Mouse (Mus musculus) left cerebral cortex, adult 9 months (tissue): ENCODE measurements around the gene Kcnh3.

Experiments
- DNase-seq, 2 experiments: peaks; one replicate each; pipeline ENCODE4 v3.0.0; 2022; ENCODE audit warnings: low spot score in 2 of 2

The Kcnh3 gene

DNA sequence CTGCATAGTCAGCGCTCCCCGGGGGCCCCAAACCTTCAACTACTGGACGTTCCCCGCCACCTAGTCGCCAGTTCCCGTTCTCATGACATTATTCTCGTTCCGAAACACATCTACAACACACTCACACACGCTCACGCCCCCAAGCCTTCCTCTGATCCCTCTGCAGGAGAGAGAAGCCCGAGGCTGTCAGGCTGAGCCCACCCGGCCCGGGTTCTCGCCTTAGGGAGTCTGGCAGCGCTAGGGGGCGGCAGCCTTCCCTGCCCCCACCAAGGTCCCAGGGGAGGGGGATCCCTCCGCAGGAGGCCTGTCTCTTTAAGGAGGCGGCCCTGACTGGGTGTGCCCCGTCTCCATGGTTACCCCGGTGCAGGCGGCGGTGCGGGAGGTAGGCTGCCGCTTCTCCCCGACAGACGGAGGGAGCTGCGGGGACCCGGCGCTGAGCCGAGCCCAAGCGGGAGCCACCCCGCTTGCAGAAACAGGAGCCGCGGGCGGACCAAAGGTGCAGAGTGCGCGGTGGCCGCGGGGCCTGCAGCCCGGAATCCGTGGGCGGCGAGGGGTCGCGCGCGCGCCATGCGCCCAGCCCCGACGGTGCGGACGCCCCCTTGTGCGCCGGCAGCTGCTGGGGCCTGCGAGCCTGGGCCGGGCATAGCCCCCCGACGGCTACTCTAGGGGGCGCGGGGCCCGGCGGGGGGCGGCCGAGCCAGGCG, at the start of gene Kcnh3:
Gene Kcnh3 (plus strand): TSS at position 654 of the 704 bp plus-strand sequence.
- DNase-seq = peak; percentile 47 to 73

GRCm38 (mm10) chr15:99179639-99180038, 45.0 kb upstream of the Kcnh3 start:
- no peak for DNase-seq

GRCm38 (mm10) chr15:99184217-99184914, 40.3 kb upstream of the Kcnh3 start:
- DNase-seq = no peak

GRCm38 (mm10) chr15:99194358-99194757, 30.3 kb upstream of the Kcnh3 start:
- DNase-seq = no peak

DNA sequence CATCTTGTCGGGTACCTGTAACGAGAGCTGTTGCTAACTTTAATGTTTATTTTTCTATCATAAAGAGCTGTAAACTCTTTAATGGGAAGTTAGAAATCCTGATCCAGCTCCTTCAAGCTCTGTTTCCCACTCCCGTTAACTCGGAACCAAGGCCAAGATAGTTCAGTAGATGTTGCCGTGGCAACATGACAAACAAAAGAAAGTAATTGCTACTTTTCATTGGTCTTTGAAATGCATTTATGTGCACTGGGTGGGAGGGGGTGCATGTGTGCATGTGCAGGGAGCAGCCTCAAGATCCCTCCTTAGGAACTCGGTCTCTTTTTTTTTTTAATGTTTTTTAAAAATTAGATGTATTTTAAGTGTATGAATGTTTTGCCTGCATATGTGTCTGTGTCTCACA, 29.6 kb upstream of the Kcnh3 start:
- no peak for DNase-seq

DNA sequence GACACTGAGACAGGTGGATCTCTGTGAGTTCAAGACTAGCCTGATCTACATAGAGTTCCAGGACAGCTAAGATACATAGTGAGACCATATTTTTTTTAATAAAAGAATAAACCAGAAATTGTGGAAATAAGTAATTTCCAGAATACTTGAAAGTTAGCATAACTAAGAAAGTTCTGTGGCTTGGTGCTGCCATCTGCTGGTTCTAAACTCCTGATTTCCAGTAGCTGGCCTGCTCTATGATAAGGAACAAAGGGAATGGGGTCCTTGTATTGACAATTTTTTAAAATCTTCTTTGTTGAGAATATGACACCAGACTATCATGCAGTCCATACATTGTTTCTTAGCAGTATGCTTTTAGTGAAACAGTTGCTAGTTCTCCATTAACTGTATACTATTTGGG, 25.9 kb upstream of the Kcnh3 start:
- DNase-seq = peak in 1 of 2 experiments; percentile 28

- DNase-seq = no peak
These were observed 18.7 kb upstream of the Kcnh3 start for GRCm38 (mm10) chr15:99205959-99206358.

DNA sequence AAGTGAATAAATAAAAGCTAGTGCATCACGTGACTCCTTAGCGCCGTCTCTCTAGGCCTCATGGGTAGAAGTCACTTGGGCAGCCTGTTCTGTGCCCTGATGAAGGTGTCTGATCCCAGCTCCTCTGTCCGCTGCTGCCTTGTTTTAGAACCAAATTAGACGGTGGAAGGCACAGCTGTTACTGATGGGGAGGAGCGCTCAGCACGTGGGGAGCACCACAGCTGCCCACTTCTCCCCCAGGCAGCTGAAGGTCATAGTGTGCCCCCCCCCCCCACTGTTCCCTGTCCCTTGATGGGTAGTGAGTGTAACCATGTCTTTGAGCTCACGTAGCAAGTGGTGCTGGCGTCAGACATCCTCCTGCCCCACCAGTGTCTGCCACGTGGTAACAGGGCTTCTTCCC, 11.5 kb upstream of the Kcnh3 start:
- no peak for DNase-seq

- no peak for DNase-seq
These were observed 9.7 kb upstream of the Kcnh3 start for GRCm38 (mm10) chr15:99214941-99215340.

DNA sequence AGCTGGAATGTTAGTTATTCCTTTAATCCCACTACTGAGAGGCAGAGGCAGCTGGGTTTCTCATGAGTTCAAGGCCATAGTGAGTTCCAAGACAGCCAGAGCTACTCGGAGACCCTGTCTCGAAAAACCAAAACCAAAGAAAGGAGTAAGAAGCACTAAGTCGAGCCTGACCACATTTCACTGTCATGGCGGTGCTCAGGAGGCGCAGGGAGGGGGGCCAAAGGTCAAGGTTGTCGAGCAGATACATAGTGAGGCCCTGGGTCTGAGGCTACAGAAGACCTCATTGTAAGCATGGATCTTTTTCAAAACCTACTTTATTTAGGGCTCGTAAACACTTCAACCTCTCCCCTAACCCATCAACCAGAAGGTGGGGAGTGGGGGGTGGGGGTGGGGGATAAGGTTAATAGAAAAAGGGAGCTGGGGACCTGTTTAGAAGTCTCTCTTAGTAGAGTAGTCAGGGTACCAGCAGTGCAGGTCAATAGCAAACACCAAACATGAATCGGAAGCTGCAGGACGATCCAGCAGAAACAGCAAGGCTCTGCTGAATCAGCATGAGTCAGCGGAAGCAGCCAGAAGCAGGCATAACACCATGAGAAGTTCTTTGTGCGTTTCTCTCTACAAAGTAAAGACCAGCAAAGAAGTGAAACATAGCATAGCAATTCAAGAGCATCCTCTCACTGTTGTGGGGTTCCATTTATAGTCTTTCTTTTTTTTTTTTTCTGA, 8.8 kb upstream of the Kcnh3 start:
- no peak for DNase-seq

DNA sequence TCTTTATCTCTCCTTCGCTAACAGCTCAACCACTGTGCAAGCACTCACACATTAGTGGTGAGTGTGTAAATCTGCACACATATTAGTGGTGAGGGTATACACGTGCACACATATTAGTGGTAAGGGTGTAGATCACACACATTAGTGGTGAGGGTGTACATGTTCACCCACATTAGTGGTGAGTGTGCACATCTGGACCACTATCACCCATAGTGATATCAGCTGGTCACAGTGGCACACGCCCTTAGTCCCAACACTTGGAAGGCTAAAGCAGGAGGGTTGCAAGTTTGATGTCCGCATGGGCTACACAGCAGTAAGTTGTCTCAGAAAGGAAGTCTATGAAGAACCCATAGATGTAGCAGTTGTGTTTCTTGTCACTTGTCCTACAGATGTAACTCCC, 7.0 kb upstream of the Kcnh3 start:
- DNase-seq = no peak

DNA sequence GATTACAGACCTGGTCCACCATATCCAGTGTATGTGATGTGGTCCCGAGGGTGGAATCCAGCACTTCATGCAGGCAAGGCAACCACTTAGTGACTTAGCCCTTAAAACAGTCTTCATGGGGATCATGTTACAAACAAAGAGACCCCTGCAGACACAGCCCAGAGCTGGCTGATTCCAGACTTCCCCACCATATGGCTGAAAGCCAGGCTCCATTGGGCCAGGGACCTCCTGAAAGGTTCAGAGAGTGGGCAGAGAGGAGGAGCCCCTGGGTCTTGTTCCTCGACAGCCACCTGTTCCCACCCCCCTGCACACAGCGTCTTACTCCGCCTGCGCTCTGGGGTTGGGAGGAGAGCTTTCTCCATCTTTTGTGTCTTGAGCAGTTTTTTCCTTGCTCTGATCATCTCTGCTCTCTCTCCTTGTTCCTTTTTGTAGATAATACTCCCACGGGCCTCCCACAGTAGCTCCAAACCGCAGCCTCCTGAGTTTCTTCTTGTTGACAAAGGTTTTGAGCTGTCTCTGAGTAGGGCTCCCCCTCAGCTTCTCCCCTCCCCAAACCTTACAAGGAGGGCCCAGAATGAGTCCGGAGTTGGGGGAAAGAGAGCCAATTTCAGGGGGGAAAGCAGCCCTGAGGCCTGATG, 3.2 kb upstream of the Kcnh3 start:
- DNase-seq = peak in 1 of 2 experiments; percentile 51

DNA sequence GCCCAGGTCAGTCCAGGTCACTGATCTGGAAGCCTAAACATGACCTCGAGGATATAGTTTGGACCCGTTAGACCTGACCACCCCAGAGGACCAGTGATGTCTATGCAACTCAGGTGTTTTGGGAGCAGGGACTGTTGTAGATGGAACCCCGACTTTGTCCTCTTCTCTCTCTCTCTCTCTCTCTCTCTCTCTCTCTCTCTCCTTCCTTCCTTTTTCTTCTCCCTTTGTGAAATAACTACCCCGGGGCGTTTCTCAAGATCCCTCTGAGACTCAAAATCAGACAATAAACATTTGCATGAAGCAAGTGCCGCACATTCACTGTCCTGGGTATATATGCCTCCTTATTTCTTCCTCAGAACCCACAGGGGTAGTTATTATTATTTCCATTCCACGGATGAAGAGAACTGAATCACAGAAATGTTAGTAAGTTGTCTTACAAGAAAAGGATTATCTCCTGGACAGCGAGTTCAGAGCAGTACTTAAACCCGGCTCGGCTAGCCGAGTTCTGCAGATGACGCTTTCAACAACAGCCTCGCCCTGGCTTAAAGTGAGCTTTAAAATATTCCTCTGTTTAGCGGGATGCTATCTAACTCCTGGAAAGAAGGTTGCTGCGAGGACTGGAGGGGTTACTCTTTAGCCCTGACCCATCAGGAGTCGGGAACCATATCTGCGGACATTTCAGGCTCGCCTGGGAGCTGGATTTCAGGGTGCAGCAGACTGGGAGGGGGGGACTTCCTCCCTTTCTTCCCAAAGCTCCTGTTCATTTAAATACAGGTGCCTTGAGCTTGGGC, 1.7 kb upstream of the Kcnh3 start:
- no peak for DNase-seq

DNA sequence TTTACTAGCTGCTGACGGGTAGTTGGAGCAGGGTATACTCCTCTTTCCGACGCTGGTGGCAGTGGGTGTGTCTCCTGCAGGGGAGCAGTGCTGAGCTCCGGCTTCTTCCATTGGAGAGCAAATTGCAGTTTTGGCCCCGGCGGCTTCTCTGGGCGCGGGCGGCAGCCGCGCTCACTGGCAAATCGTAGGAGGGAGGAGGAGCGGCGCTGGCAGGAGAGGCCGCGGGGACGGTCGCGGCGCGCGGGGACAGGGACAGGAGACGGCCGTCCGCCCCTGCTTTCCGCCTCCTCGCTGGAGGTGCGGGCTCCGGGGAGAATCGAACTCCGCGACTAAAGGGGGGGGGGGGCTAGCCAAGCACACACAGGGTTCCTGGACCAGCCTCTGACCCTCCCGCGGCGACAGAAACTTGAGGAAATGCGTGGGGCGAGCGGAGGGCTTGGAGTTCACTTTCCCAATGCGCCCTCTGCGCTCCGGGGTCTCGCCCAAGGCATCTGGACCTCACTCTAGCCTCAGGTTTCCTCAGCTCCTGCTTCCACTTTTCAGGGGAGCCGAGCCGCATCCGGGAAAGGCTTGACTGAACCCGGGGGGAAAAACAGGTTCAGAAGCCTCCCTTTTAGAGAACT, 965 bp upstream of the Kcnh3 start:
- DNase-seq = peak; percentile 70 to 79

GRCm38 (mm10) chr15:99225081-99225810, 585 bp downstream of the Kcnh3 start:
- DNase-seq = peak in 1 of 2 experiments; percentile 61

DNA sequence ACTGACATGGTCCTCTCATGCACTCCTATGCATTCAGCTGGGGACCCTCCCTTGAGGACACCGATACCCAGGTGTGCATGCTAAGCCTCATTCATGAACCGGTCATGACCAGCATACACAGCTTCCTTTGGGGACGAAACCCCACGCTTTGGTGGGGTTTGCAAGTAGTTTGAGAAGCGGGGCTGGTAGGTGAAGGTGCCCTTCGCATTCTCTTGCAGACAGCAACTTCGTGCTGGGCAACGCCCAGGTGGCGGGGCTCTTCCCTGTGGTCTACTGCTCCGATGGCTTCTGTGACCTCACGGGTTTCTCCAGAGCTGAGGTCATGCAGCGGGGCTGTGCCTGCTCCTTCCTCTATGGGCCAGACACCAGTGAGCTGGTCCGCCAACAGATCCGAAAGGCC, 1.4 kb downstream of the Kcnh3 start:
- no peak for DNase-seq

- DNase-seq = no peak
These were observed 7.3 kb downstream of the Kcnh3 start for GRCm38 (mm10) chr15:99231998-99232397.

DNA sequence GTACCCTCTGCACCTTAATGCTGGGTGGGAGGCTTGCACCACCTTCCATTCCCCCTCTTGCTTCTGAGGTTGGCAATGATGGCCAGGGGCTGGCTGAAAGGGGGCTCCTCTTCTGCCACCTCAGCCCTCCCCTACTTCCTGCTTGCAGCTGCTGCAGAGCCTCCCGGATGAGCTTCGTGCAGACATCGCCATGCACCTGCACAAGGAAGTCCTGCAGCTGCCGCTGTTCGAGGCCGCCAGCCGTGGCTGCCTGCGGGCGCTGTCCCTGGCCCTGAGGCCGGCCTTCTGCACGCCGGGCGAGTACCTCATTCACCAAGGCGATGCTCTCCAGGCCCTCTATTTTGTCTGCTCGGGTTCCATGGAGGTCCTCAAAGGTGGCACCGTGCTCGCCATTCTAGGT, 9.1 kb downstream of the Kcnh3 start:
- DNase-seq = no peak

GRCm38 (mm10) chr15:99234326-99235010, 9.8 kb downstream of the Kcnh3 start:
- no peak for DNase-seq

DNA sequence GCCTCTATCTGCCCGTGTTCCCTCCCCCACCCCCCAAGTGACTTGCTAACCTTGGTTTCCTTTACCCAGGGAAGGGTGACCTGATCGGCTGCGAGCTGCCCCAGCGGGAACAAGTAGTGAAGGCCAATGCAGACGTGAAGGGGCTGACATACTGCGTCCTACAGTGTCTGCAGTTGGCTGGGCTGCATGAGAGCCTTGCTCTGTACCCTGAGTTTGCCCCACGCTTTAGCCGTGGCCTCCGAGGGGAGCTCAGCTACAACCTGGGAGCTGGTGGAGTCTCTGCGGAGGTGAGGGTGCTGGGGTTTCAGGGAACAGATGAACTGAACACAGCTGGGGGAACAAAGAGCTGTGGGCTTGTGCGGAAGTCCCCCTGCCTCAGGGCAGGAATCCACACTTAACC, 13.3 kb downstream of the Kcnh3 start:
- DNase-seq = no peak
